Mouse (Mus musculus) layer of hippocampus, adult 8-10 months (tissue): Measurements from ENCODE around the gene Mfsd6l. TPM values are rescaled to one million over a fixed set of nuclear protein-coding genes. Genes with fewer than 3 reads are reported as not detected.

Experiments used
- DNase-seq, 2 experiments: peaks; one replicate each; pipeline ENCODE4 v3.0.0; 2022; ENCODE audit warnings: low spot score in 2 of 2
- total RNA-seq, 4 experiments: library from RNA; stranded (reverse); gene quantifications; 2 replicates each; pipeline ENCODE4 v1.2.4; 2022

Gene Mfsd6l
- total RNA-seq, 4 experiments from 2014 or later, result not detected

DNA sequence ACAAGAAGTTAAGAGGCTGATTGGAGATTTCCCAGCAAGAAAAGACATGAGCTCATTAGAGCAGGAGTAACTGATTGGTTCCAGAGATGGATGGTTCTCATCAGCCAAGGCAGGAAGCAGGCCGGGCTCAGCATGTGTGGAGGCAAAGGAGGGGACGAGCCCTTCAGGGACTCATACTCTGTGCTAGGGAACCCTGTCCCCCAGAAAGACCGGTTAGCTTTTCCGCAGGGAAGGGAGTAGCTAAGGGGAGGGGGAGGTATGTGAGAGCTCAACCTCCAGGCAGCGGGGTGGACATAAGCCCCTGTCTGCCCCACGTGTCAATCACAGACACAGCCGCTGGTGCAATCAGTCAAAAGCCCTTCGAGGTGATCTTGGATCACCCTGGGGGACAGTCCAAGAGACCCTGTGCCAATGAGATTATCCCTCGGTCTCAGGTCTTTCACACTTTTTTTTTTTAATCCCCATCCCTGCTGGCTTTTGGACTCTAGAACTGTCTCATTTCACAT lies 45.6 kb downstream of the Mfsd6l start:
- DNase-seq, result no peak

DNA sequence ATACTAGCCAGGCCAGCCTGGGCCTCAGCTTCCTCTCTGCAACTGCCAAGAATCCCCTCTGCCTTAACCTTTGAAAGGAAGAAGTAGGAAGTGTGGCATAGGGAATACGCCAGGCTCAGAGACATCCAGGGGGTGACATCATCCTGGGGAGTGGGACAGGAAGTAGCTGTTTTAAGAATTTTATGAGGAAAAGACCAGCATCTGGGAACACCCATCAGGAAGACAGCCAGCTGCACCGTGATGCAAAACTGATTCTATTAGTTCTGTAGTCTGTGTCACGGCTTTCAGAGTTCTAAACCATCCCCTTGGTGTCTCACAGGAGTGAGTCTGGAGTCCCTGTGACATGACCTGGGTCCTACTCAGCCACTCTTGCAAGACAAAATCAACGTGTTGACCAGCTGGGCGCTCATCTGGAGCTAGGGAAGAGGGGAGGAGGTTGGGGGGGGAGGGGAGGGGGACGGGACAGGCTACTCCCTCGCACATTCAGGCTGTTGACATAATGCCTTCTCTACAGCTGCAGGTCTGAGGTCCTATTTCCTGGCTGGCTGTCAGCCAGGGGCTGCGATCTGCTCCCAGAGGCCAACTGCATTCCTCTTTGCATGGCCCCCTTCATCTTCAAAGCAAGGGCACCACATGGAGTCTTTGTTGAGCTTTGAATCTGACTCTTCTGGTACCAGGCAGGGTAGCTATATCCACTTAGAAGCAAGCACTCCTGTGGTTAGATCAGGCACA lies 46.4 kb downstream of the Mfsd6l start:
- DNase-seq, result no peak

DNA sequence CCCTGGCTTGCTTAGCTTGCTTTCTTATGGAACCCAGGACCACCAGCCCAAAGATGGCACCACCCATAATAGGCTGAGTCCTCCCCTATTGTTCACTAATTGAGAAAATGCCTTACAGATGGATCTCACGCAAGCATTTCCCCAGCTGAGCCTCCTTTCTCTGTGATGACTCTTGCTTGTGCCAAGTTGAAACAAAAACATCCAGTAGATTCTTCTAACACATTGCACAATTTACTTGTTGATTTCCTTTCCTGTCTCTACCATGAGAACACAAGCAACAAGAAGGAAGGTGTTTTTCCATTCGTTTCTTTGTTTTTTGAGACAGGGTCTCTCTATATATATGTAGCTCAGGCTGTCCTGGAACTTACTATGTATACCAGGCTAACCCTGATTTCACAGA lies 51.1 kb downstream of the Mfsd6l start:
- no peak for DNase-seq

Other genes starting within 250 kb of the Mfsd6l start
- 1 to 10 TPM; 6.0 to 7.3 (median 7.0) TPM for gene Ntn1, start 155.4 kb upstream of the Mfsd6l start, total RNA-seq
- 1 to 10 TPM; 1.7 to 6.8 (median 3.3) TPM for gene Pik3r5, start 124.1 kb upstream of the Mfsd6l start, total RNA-seq
- gene Pik3r6, start 53.2 kb upstream of the Mfsd6l start, total RNA-seq, result 1 to 10 TPM; 1.5 to 6.2 (median 2.5) TPM
- gene Ccdc42, start 30.8 kb downstream of the Mfsd6l start, total RNA-seq, result 1 to 10 TPM; 1.8 to 2.5 (median 2.0) TPM
- gene Myh10, start 135.4 kb downstream of the Mfsd6l start, total RNA-seq, result 100 to 1,000 TPM; 139 to 165 (median 152) TPM